ENCODE assay signal across 8 mouse cellular contexts in the genomic region with DNA sequence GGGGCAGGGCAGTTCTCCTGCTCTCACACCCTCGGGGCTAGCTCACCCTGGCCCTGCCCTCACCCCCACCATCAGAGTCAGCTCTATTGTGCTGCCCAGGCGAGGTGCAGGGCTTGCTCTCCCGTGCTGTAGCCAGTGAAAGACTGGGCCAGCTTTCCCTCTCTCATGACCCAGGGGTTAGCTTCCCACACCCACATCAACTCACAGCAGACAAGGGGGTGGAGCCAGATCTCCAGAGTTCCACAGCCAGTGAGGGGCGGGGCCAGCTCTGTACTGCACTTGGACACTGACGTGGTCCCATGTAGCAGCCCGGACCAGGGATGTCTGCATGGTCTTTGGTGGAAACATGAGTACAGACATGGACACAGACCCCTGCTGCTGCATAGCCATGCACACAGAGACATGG. TPM values are rescaled to one million over a fixed set of nuclear protein-coding genes. Genes with fewer than 3 reads are reported as not detected.
A peak's percentile ranks its signal among the peaks of the same experiment; 100 is the strongest.
DNase-seq lines count a peak whose midpoint lies in the region; ATAC-seq and TF ChIP-seq lines count a peak whose summit lies in the region.

No protein-coding gene starts in this region.

- H3K4me1 ChIP-seq in intestine, embryonic 16.5 days (ENCODE audit: control insufficient read depth, insufficient read depth, low read length) = peaks cover 10% of the 10 kb centered on the region
- H3K4me1 ChIP-seq in lung, adult 2 months (ENCODE audit: control insufficient read depth, insufficient read depth, low read length) = no peaks in the 10 kb centered on the region

- H3K9ac ChIP-seq in intestine, embryonic 16.5 days (ENCODE audit: low read depth, low read length) = no peak overlapping the region

- WGBS in intestine, embryonic 16.5 days = 22% methylated on average over 6 of the region's 6 CpGs
- 21% methylated on average over 6 of the region's 6 CpGs for WGBS in lung, adult 2 months

- TF ChIP-seq POLR2A in lung, adult 2 months (IDR thresholded peaks at IDR 0.05; ENCODE audit: borderline replicate concordance, extremely low read depth, low read depth, low read length) = no peak

- no peaks in the 10 kb centered on the region for H3K9me3 ChIP-seq in intestine, embryonic 16.5 days (ENCODE audit: control insufficient read depth, low read length)

- intact Hi-C loops in left cerebral cortex, postnatal 14 days (cut with DNase I) = no loop called here
- intact Hi-C loops in left cerebral cortex, postnatal 36 days (cut with DNase I) = no loop called here

- H3K27ac ChIP-seq in intestine, embryonic 16.5 days (ENCODE audit: low read length) = no peak overlapping the region

- H3K4me2 ChIP-seq in intestine, embryonic 16.5 days (ENCODE audit: low read depth, low read length) = no peak overlapping the region

- no peaks in the 10 kb centered on the region for H3K27me3 ChIP-seq in intestine, embryonic 16.5 days (replicated peaks; ENCODE audit: control insufficient read depth, insufficient read depth, low read length)

- DNase-seq in adrenal gland, postnatal 14 days = peak; percentile 29
- DNase-seq in adrenal gland, adult 2 months = no peak
- DNase-seq in lung, adult 2 months = peak; percentile 31
- peak; percentile 46 for DNase-seq in urinary bladder, postnatal 25 days (ENCODE audit: low spot score)
- no peak for DNase-seq in left cerebral cortex, postnatal 14 days (ENCODE audit: low spot score in 2 of 2)
- no peak for DNase-seq in left cerebral cortex, postnatal 36 days (ENCODE audit: low spot score in 2 of 2)

- H3K36me3 ChIP-seq in intestine, embryonic 16.5 days (ENCODE audit: control insufficient read depth, insufficient read depth, low read length) = no peaks in the 10 kb centered on the region

- peak; percentile 59 for ATAC-seq in erythroid progenitor cell, adult 5-6 weeks (replicated peaks; ENCODE audit: low FRiP score, poor library complexity, severe bottlenecking)
- ATAC-seq in intestine, embryonic 16.5 days = peak; percentile 83

- TF ChIP-seq CTCF in lung, adult 2 months (IDR thresholded peaks at IDR 0.05; ENCODE audit: insufficient read depth, low read length) = no peak

- H3K4me3 ChIP-seq in intestine, embryonic 16.5 days (ENCODE audit: low read length) = no peak overlapping the region
- H3K4me3 ChIP-seq in lung, adult 2 months (replicated peaks; ENCODE audit: extremely low read depth, low read depth, low read length) = no peak overlapping the region

RNA-seq across cellular contexts. Expression of a gene that starts 33.4 kb away (rescaled TPM):
- total RNA-seq in adrenal gland, postnatal 14 days (2021) = 0.33 and 0.38 TPM in 2 replicates
- total RNA-seq in adrenal gland, adult 2 months (2021) = under 1 TPM in 1 of 2 experiments, not detected in 1; 0.76 TPM
- polyA plus RNA-seq in adrenal gland, adult 2 months (2012; rRNA removed) = 0.18 and 0.84 TPM in 2 replicates
- total RNA-seq in erythroid progenitor cell, adult 5-6 weeks (2015; ENCODE audit: low replicate concordance) = 1.4 TPM in 1 of 2 replicates, not detected in the other
- 0.51 TPM in 1 of 2 replicates, not detected in the other for total RNA-seq in erythroid progenitor cell, adult 5-6 weeks (2017; ENCODE audit: low replicate concordance)
- 0.95 and 1.2 TPM in 2 replicates for polyA plus RNA-seq in intestine, embryonic 16.5 days (2015; fragmentation: Nextera tagmentation; extraction: Ambion mirVana)
- polyA plus RNA-seq in lung, adult 2 months (2012; rRNA removed) = 3.0 and 3.5 TPM in 2 replicates
- total RNA-seq in left cerebral cortex, postnatal 14 days (2021) = 1 to 10 TPM; 2.5 to 3.6 TPM
- total RNA-seq in left cerebral cortex, postnatal 36 days (2021) = 1 to 10 TPM; 2.7 to 4.3 TPM

Comparison
In these comparisons a context has a peak if more than half of its experiments do, and no peak if none do; other contexts are left out.
1. DNase-seq: peak in adrenal gland, postnatal 14 days (single experiment), lung, adult 2 months (single experiment) and urinary bladder, postnatal 25 days (single experiment); none in adrenal gland, adult 2 months (single experiment), left cerebral cortex, postnatal 14 days (0 of 2) and left cerebral cortex, postnatal 36 days (0 of 2).